Mouse (Mus musculus): ENCODE results near the gene Ppp1r15a. TPM values are rescaled to one million over a fixed set of nuclear protein-coding genes. Genes with fewer than 3 reads are reported as not detected.

The Ppp1r15a gene
- total RNA-seq (2021), result 10 to 100 TPM; 19.0 to 25.8 TPM
- long read RNA-seq, experiment 1, transcript Ppp1r15a-201 (3 exons, 2,333 nt), result major isoform, 22 of 26 reads
- long read RNA-seq, experiment 1, partial matches to known transcripts, result 0 of 26 reads
- long read RNA-seq, experiment 1, other reads (novel, unspliced or antisense), result 3 of 26 reads
- long read RNA-seq, experiment 2, transcript Ppp1r15a-201 (3 exons, 2,333 nt), result major isoform, 31 of 34 reads
- long read RNA-seq, experiment 2, partial matches to known transcripts, result 0 of 34 reads
- long read RNA-seq, experiment 2, other reads (novel, unspliced or antisense), result 2 of 34 reads

DNA sequence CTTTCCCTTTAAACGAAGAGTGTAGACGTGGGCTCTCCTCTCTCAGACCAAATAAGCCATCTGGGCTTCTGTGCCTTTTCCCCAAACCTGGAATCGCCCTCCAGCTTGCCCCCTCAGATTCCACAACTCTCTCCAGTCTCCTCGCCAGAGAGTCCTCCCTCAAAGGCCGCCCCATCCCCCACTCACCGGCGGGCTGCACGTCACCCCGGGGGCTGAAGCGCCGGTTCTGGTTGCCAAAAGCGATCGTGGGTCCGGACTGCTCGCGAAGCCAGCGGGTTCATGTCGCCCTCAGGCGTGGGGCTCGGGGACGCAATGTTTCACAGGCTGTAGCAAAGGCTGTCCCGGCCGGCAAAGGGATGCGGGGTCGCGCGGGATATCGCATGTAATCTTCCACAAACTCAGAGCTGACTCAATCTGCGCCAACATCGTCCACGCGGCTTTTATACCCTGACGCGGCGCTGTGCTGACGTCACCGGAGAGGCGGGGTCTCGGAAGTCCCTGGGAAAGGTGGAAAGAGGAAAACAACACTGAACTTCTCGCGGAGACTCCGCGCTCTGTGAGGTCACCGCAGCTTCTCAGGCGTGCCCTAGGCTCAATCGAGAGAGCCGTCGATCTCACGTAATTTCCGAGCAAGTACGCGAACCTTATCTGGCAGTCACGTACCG is at the start of gene Ppp1r15a, which contains the start of gene Plekha4:
Gene Ppp1r15a (minus strand): TSS at position 460 of the 665 bp plus-strand sequence.
Gene Plekha4 (plus strand): TSS at position 522 of the 665 bp plus-strand sequence.
- H3K4me3 ChIP-seq, result peak within 1 kb of the TSS; percentile 95
- no peak for TF ChIP-seq CTCF (conservative IDR thresholded peaks at IDR 0.05)
- H3K27ac ChIP-seq, result peak within 1 kb of the TSS; percentile 98
- DNase-seq (ENCODE audit: low spot score in 2 of 2), result peak; percentile 92 to 95

DNA sequence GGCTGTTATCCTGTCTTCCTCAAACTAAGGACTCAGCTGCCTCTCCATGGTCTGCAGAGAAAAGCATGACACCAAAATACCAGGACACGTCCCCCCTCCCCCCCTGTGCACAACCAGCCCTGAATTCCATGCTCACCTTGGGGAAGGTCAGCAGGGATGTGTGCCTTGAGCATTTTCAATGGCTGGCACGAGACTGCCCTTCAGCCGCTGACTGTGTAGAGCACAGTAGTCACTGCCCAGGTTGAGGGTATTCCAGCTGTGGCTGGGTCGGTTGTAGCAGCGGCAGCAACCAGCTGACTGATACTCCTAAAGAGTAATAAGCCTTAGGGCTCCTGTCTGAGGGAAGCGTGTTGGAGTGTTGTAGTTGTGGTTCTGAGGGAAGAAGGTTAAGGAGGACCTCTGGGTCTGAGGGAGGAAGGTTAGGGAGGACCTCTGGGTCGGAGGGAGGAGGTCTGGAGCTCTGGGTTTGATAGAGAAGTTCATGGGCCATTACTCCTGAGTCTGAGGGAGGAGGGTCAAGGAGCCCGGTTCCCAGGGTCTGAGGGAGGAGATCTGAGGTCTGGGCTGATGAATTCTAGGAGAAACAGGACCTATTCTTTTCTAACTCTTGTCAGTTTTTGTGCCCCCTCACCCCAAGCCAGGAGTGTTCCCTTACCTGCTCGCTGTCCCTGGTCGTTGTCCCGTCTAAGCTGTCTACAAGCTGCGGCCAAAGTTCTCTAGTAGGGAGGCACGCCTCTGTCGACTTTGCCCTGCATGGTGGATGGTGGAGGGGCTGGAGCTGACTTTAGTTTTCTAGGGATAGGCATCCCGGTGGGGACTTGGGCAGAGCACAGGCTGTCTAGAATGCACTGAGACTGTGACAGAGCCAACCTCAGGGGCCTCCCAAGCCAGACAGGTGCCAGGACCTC is 48.7 kb upstream of the Ppp1r15a start:
- TF ChIP-seq CTCF (conservative IDR thresholded peaks at IDR 0.05), result no peak
- DNase-seq (ENCODE audit: low spot score in 2 of 2), result no peak
- Histone ChIP-seq H3K27ac (no peak overlapping the region), H3K4me3 (no peak overlapping the region)

DNA sequence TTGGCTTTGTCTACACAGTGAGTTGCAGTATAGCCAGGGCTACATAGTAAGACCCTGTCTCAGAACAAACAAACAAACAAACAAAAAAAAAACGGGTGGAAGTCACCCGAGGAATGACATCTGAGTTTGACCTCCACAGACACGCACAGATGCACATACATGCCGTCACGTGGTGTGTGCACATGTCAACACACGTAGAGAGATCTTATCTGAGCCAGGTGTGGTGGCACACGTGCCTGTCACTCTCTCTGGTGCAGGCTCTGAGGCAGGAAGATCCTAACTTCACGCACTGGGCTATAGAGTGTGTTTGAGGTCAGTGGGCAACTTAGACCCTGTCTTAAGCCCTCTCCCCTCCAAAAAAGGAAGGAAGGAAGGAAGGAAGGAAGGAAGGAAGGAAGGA is 47.9 kb upstream of the Ppp1r15a start:
- DNase-seq (ENCODE audit: low spot score in 2 of 2), result no peak
- no peak overlapping the region for H3K4me3 ChIP-seq
- H3K27ac ChIP-seq, result no peak overlapping the region
- no peak for TF ChIP-seq CTCF (conservative IDR thresholded peaks at IDR 0.05)

DNA sequence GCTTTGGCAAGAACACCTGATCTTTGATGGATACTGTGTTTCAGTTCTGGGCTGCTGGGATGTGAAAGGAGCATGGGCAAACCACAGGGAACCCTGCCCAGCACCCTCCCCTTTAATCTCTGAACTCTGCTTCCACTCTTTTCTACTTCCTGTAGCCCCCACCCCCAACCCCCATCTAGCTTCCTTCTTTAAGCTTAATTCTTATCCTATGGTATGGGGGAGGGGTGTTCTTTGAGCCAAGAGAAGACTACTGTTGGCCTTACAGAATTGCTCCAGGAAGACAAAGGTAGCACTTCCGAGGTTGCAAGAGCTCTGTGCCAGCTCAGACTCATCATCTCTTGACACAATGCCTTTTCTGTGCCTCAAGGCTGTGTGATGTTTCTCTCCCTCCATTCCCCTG is 45.9 kb upstream of the Ppp1r15a start:
- no peak overlapping the region for H3K4me3 ChIP-seq
- DNase-seq (ENCODE audit: low spot score in 2 of 2), result no peak
- no peak for TF ChIP-seq CTCF (conservative IDR thresholded peaks at IDR 0.05)
- H3K27ac ChIP-seq, result no peak overlapping the region

DNA sequence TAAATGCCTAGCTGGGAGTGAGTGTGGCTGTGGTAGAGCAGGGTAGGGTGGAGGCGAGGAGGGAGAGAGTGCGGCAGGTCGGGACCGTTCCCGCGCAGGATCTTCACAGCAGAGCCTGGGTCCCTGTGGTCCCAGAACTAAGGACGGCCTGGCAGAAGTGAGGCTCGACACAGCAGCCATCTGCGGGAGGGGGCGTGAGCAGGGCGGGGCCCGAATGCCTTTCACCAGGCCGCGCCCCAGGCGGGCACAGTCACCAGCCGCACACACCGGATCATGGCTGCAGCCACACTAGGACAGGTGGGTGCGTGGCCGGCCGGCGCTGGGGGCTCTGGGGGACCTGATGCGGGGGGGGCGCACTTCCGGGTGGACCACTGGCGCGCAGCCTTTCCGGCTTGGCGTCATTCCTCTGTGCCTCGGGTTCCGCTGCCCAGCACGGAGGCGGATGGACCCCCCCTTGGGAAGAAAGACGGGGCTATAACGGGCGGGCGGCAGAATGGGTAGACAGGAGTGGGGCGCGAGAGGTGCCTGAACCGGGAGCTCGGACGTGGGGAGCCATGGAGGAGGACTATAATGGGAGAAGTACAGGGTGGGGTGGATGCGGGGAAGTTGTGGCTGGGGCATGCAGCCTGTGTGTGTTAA is 44.2 kb upstream of the Ppp1r15a start, which contains the start of gene Bcat2:
Gene Bcat2 (plus strand): TSS at position 51 of the 639 bp plus-strand sequence.
- no peak for TF ChIP-seq CTCF (conservative IDR thresholded peaks at IDR 0.05)
- peak; percentile 56 to 58 for DNase-seq (ENCODE audit: low spot score in 2 of 2)
- Histone ChIP-seq H3K4me3 (peak within 1 kb of the TSS; percentile 79), H3K27ac (peak within 1 kb of the TSS; percentile 94)

DNA sequence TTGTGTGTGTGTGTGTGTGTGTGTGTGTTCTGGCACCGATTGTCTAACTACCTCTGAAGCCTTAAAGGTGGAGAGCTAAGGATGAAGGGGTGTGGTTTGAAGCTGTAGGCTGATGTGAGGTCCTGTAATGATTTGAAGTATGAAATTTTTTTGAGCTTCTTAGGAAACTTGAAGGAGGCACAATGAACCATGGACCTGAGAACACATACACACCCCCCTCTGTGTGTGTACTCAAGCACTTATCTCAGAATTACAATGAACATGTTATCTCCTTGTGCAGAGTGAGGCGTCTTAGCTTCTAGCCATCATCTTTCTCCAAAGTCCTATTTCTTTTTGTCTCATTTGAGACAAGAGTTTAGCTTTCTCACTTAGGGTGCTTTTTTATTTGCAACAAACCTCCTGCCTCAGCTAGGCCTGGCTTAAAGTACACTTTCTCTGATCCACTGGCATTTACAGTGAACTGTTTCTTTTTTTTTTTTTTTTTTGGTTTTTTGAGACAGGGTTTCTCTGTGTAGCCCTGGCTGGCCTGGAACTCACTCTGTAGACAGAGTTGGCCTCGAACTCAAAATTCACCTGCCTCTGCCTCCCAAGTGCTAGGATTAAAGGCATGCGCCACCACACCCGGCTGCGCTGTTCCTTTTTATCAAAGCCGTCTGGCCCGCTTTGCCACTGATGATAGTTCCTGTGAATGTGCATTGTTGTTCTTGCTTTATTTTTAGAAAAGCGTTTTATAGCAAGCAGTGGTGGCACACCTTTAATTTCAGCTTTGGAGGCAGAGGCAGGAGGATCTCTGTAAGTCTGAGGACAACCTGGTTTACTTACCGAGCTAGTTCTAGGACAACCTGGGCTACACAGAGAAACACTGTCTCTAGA is 42.8 kb upstream of the Ppp1r15a start:
- H3K4me3 ChIP-seq, result no peak overlapping the region
- DNase-seq (ENCODE audit: low spot score in 2 of 2), result no peak
- no peak for TF ChIP-seq CTCF (conservative IDR thresholded peaks at IDR 0.05)
- H3K27ac ChIP-seq, result peak overlapping the region; percentile 94

DNA sequence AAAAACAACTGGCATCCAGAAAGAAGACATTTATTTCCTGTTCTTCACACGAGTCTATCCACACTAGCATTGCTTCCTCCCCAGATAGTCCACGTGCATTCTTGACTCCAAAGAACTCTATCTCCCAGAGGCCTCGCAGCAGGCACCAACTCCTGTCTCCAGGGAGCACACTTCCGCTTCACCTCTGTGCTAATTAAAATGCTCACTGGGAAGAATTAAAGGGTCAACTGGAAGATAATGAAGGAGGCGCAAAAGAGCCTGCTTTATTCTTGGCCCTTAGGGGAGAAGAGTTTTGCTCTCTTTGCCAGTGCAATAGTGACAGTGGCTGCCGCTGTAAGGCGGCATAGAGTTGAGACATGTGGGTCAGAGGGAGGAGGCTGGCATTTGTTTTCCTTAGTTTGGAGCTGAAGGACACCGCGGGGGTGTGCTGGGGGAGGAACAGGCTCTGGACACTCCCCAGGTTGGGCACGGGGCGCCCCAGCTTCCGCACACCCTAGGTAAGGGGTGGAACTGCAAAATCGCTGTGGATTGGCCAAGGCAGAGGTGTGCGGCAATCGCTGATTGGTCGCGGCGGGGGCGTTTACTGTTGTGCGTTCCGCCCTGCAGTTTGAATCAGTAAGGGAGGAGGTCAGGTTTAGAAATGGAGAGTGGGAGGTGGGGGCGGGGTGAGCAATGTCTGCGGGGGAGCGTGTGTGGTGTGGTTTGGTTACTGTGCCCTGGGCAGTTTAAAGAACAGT is 41.9 kb upstream of the Ppp1r15a start:
- peak overlapping the region; percentile 94 for H3K27ac ChIP-seq
- peak; percentile 85 to 91 for DNase-seq (ENCODE audit: low spot score in 2 of 2)
- TF ChIP-seq CTCF (conservative IDR thresholded peaks at IDR 0.05), result peak; percentile 20
- H3K4me3 ChIP-seq, result peak overlapping the region; percentile 60

DNA sequence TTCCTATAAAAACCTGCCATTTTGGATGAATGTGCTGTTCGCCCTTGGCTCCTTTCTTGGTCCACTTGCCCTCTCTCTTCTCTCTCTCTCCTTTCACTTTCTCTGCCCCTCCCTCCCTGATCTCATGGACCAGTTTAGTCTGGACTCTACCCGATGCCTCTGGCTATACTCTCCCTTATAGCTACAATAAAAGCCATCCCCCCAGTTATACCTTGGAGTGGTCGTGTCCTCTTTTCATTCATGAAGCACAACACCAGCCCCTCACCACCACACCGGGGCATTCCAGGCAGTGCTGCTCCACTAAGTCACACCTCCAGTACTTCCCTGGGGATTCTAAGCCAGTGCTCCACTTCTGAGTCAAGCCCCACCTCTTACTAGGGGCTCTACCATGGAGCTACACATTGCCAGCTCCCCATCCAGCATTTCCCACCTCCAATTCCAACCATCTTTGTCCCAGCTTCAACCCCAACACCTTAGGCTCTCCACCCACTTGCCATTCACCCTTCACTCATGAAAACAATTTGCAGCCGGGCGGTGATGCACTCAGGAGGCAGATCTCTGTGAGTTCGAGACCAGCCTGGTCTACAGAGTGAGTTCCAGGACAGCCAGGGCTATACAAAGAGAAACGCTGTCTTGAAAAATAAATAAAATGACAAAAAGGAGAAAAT is 41.2 kb upstream of the Ppp1r15a start:
- no peak overlapping the region; the same call in 1 of the 2 replicates for H3K4me3 ChIP-seq
- TF ChIP-seq CTCF (conservative IDR thresholded peaks at IDR 0.05), result no peak
- peak overlapping the region; percentile 94 for H3K27ac ChIP-seq
- DNase-seq (ENCODE audit: low spot score in 2 of 2), result no peak

DNA sequence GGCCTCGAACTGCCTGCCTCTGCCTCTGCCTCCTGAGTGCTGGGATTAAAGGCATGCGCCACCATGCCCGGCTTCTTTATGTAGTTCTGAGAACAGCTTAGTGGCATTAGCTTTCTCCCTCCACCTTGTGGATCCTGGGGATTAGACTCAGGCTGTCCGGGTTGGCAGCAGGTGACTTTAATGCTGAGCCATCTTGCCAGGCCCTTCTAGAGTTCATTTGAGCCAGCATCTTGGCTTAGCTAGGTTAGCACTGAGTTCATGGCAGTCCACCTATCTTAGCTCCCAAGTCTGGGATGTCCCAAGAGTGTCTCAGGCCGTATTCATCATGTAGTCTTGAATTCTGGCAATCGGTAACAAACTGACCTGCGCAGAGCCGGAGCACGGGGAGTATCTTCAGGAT is 39.4 kb upstream of the Ppp1r15a start:
- TF ChIP-seq CTCF (conservative IDR thresholded peaks at IDR 0.05), result no peak
- H3K27ac ChIP-seq, result no peak overlapping the region

DNA sequence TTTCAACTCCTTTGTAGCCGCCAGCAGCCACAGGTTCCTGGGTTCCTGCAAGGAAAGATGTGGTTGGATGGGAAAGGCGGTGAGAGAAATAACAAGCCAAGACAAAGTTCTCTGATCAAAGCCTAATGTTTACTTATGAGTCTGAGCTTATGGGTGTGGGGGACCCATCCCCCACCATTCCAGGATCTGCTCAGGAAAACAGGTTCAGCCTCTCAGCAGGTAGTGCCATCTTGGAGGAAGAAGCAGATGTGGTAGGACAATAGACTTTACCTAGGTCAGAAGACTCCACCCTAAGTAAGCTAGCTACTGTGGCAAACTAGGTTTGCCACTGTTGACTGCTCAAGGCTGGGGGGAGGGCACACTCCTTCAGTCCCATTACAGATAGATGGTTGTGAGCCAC is 38.7 kb upstream of the Ppp1r15a start:
- TF ChIP-seq CTCF (conservative IDR thresholded peaks at IDR 0.05), result no peak
- DNase-seq (ENCODE audit: low spot score in 2 of 2), result no peak

More for the DNA sequence above, 39.4 kb upstream of the Ppp1r15a start:
- no peak for DNase-seq (ENCODE audit: low spot score in 2 of 2)
- no peak overlapping the region for H3K4me3 ChIP-seq

More for the DNA sequence above, 38.7 kb upstream of the Ppp1r15a start:
- H3K4me3 ChIP-seq, result no peak overlapping the region
- H3K27ac ChIP-seq, result no peak overlapping the region

All from layer of hippocampus, adult 2 months (tissue).